Mouse (Mus musculus) midbrain, embryonic 15.5 days (tissue): ENCODE data around the gene R3hcc1l. TPM values are rescaled to one million over a fixed set of nuclear protein-coding genes. Genes with fewer than 3 reads are reported as not detected.

Experiments
- ATAC-seq: fragments of 200-750 bp; cut with Nextera tagmentation; replicated peaks from 2 replicates; pipeline ENCODE4 v1.8.0; 2017; ENCODE audit warnings: moderate TSS enrichment
- H3K27ac ChIP-seq: fragments of 300-500 bp; sonication (generic); 2 replicates; pipeline ENCODE4 v1.5.1; 2015; ENCODE audit warnings: mild to moderate bottlenecking, inconsistent platforms
- H3K27me3 ChIP-seq: fragments of 300-500 bp; sonication (generic); replicated peaks from 2 replicates; pipeline ENCODE4 v1.6.1; 2015; ENCODE audit warnings: inconsistent platforms
- H3K36me3 ChIP-seq: fragments of 300-500 bp; sonication (generic); replicated peaks from 2 replicates; pipeline ENCODE4 v1.6.1; 2015; ENCODE audit warnings: inconsistent platforms
- H3K4me1 ChIP-seq: fragments of 300-500 bp; sonication (generic); 2 replicates; pipeline ENCODE4 v1.6.1; 2015; ENCODE audit warnings: inconsistent platforms
- H3K4me2 ChIP-seq: fragments of 300-500 bp; sonication (generic); 2 replicates; pipeline ENCODE4 v1.6.1; 2015; ENCODE audit warnings: inconsistent platforms, mild to moderate bottlenecking, moderate library complexity
- H3K4me3 ChIP-seq: fragments of 300-500 bp; sonication (generic); 2 replicates; pipeline ENCODE4 v1.5.1; 2015; ENCODE audit warnings: mild to moderate bottlenecking, inconsistent platforms
- H3K9ac ChIP-seq: fragments of 300-500 bp; sonication (generic); 2 replicates; pipeline ENCODE4 v1.6.1; 2015; ENCODE audit warnings: mild to moderate bottlenecking, inconsistent platforms
- H3K9me3 ChIP-seq: fragments of 300-500 bp; sonication (generic); 2 replicates; pipeline ENCODE4 v1.6.1; 2016; ENCODE audit warnings: inconsistent platforms
- WGBS: fragments of 180-500 bp; shearing (Covaris S2); methylation state at CpG from one replicate; pipeline ENCODE4 v1.1.7; 2015; ENCODE audit warnings: mixed read lengths; 5-methylcytosine and 5-hydroxymethylcytosine counted together
- polyA plus RNA-seq: library from polyadenylated mRNA; unstranded; fragments of >200 nt; fragmentation: Nextera tagmentation; extraction: Ambion mirVana; gene quantifications from 2 replicates; pipeline ENCODE4 v1.2.1, GENCODE M21; 2015

Gene R3hcc1l
- polyA plus RNA-seq, 1 experiment from 2014 or later, result 13.6 TPM

- ATAC-seq, result no peak
- H3K4me1 ChIP-seq, result peaks cover 5% of the 10 kb centered on the region; the same call in 1 of the 2 replicates
- H3K36me3 ChIP-seq, result no peaks in the 10 kb centered on the region
- H3K9ac ChIP-seq, result no peak overlapping the region
- no peak overlapping the region for H3K4me3 ChIP-seq
- no peaks in the 10 kb centered on the region for H3K9me3 ChIP-seq
- 87% methylated on average over 3 of the region's 3 CpGs for WGBS
- no peak overlapping the region for H3K4me2 ChIP-seq
- H3K27ac ChIP-seq, result no peak overlapping the region
- peaks cover 21% of the 10 kb centered on the region for H3K27me3 ChIP-seq
Observed at GRCm38 (mm10) chr19:42609716-42610115, 91.2 kb downstream of the R3hcc1l start.

GRCm38 (mm10) chr19:42611746-42612145, 93.2 kb downstream of the R3hcc1l start:
- H3K9ac ChIP-seq, result no peak overlapping the region
- ATAC-seq, result no peak
- H3K27me3 ChIP-seq, result peaks cover 21% of the 10 kb centered on the region
- H3K36me3 ChIP-seq, result no peaks in the 10 kb centered on the region
- peaks cover 5% of the 10 kb centered on the region; the same call in 1 of the 2 replicates for H3K4me1 ChIP-seq
- H3K4me2 ChIP-seq, result no peak overlapping the region
- H3K4me3 ChIP-seq, result no peak overlapping the region
- H3K27ac ChIP-seq, result no peak overlapping the region
- WGBS, result 82% methylated on average over 4 of the region's 4 CpGs
- no peaks in the 10 kb centered on the region for H3K9me3 ChIP-seq

GRCm38 (mm10) chr19:42612654-42613053, 94.1 kb downstream of the R3hcc1l start, which contains the start of gene Loxl4:
Gene Loxl4, minus strand, starts transcription at chr19:42612813.
- H3K4me2 ChIP-seq, result peak within 1 kb of the TSS; percentile 53
- H3K27ac ChIP-seq, result no peak within 1 kb of the TSS
- H3K9ac ChIP-seq, result no peak within 1 kb of the TSS
- H3K36me3 ChIP-seq, result no peaks in the 10 kb centered on the region
- H3K9me3 ChIP-seq, result no peaks in the 10 kb centered on the region
- H3K4me1 ChIP-seq, result peaks cover 5% of the 10 kb centered on the region; the same call in 1 of the 2 replicates
- peaks cover 21% of the 10 kb centered on the region for H3K27me3 ChIP-seq
- ATAC-seq, result no peak
- WGBS, result 1% methylated on average over 37 of the region's 37 CpGs
- peak within 1 kb of the TSS; percentile 26 for H3K4me3 ChIP-seq

GRCm38 (mm10) chr19:42613116-42613515, 94.6 kb downstream of the R3hcc1l start:
- Histone ChIP-seq H3K27ac (no peak overlapping the region), H3K4me2 (peak overlapping the region; percentile 53), H3K4me1 (peaks cover 5% of the 10 kb centered on the region; the same call in 1 of the 2 replicates), H3K4me3 (peak overlapping the region; percentile 26; the same call in 1 of the 2 replicates), H3K9ac (no peak overlapping the region), H3K27me3 (peaks cover 21% of the 10 kb centered on the region), H3K36me3 (no peaks in the 10 kb centered on the region), H3K9me3 (no peaks in the 10 kb centered on the region)
- 33% methylated on average over 7 of the region's 7 CpGs for WGBS
- no peak for ATAC-seq

- 74% methylated on average over 7 of the region's 7 CpGs for WGBS
- H3K27me3 ChIP-seq, result peaks cover 21% of the 10 kb centered on the region
- no peaks in the 10 kb centered on the region for H3K9me3 ChIP-seq
- no peak overlapping the region for H3K27ac ChIP-seq
- H3K4me2 ChIP-seq, result no peak overlapping the region
- H3K4me1 ChIP-seq, result peaks cover 5% of the 10 kb centered on the region; the same call in 1 of the 2 replicates
- H3K9ac ChIP-seq, result no peak overlapping the region
- ATAC-seq, result no peak
- no peaks in the 10 kb centered on the region for H3K36me3 ChIP-seq
- H3K4me3 ChIP-seq, result no peak overlapping the region
Observed at GRCm38 (mm10) chr19:42613647-42614225, 95.2 kb downstream of the R3hcc1l start.

- no peak overlapping the region for H3K9ac ChIP-seq
- ATAC-seq, result no peak
- no peak overlapping the region for H3K4me3 ChIP-seq
- peaks cover 6% of the 10 kb centered on the region; the same call in 1 of the 2 replicates for H3K4me1 ChIP-seq
- H3K27ac ChIP-seq, result no peak overlapping the region
- no peaks in the 10 kb centered on the region for H3K36me3 ChIP-seq
- H3K27me3 ChIP-seq, result no peaks in the 10 kb centered on the region
- WGBS, result 76% methylated on average over 6 of the region's 6 CpGs
- no peaks in the 10 kb centered on the region for H3K9me3 ChIP-seq
- no peak overlapping the region for H3K4me2 ChIP-seq
Observed at GRCm38 (mm10) chr19:42628068-42628467, 109.5 kb downstream of the R3hcc1l start.

GRCm38 (mm10) chr19:42631541-42631961, 113.0 kb downstream of the R3hcc1l start:
- H3K27ac ChIP-seq, result no peak overlapping the region
- H3K36me3 ChIP-seq, result no peaks in the 10 kb centered on the region
- ATAC-seq, result no peak
- no peak overlapping the region; the same call in 1 of the 2 replicates for H3K4me3 ChIP-seq
- H3K4me2 ChIP-seq, result peak overlapping the region; percentile 14; the same call in 1 of the 2 replicates
- 25% methylated on average over 8 of the region's 8 CpGs for WGBS
- H3K9me3 ChIP-seq, result no peaks in the 10 kb centered on the region
- H3K27me3 ChIP-seq, result no peaks in the 10 kb centered on the region
- H3K9ac ChIP-seq, result no peak overlapping the region
- peaks cover 6% of the 10 kb centered on the region; the same call in 1 of the 2 replicates for H3K4me1 ChIP-seq

- Histone ChIP-seq H3K9ac (no peak overlapping the region), H3K4me2 (no peak overlapping the region), H3K27ac (no peak overlapping the region), H3K9me3 (no peaks in the 10 kb centered on the region), H3K4me1 (peaks cover 6% of the 10 kb centered on the region; the same call in 1 of the 2 replicates), H3K36me3 (no peaks in the 10 kb centered on the region), H3K27me3 (no peaks in the 10 kb centered on the region), H3K4me3 (no peak overlapping the region)
- no peak for ATAC-seq
- WGBS, result 80% methylated on average over 4 of the region's 4 CpGs
Observed at GRCm38 (mm10) chr19:42632301-42632700, 113.7 kb downstream of the R3hcc1l start.

GRCm38 (mm10) chr19:42633650-42634049, 115.1 kb downstream of the R3hcc1l start:
- H3K27me3 ChIP-seq, result no peaks in the 10 kb centered on the region
- H3K9me3 ChIP-seq, result no peaks in the 10 kb centered on the region
- no peak overlapping the region for H3K4me3 ChIP-seq
- H3K4me2 ChIP-seq, result no peak overlapping the region
- WGBS, result 80% methylated on average over 2 of the region's 2 CpGs
- H3K4me1 ChIP-seq, result peaks cover 6% of the 10 kb centered on the region; the same call in 1 of the 2 replicates
- no peak for ATAC-seq
- no peaks in the 10 kb centered on the region for H3K36me3 ChIP-seq
- no peak overlapping the region for H3K27ac ChIP-seq
- H3K9ac ChIP-seq, result no peak overlapping the region

GRCm38 (mm10) chr19:42636631-42637030, 118.1 kb downstream of the R3hcc1l start:
- Histone ChIP-seq H3K4me1 (0 out of 2 replicates have a peak, but pooled peaks cover 2% of the 10 kb centered on the region), H3K27ac (no peak overlapping the region), H3K9me3 (no peaks in the 10 kb centered on the region), H3K9ac (no peak overlapping the region), H3K4me2 (no peak overlapping the region), H3K36me3 (no peaks in the 10 kb centered on the region), H3K4me3 (no peak overlapping the region), H3K27me3 (no peaks in the 10 kb centered on the region)
- no peak for ATAC-seq
- WGBS, result 50% methylated on average over 11 of the region's 11 CpGs

GRCm38 (mm10) chr19:42638604-42639481, 120.3 kb downstream of the R3hcc1l start:
- no peak overlapping the region for H3K4me3 ChIP-seq
- no peaks in the 10 kb centered on the region for H3K36me3 ChIP-seq
- no peaks in the 10 kb centered on the region for H3K27me3 ChIP-seq
- no peaks in the 10 kb centered on the region for H3K9me3 ChIP-seq
- H3K27ac ChIP-seq, result no peak overlapping the region
- no peak for ATAC-seq
- 64% methylated on average over 8 of the region's 8 CpGs for WGBS
- H3K4me1 ChIP-seq, result no peaks in the 10 kb centered on the region
- H3K4me2 ChIP-seq, result no peak overlapping the region
- H3K9ac ChIP-seq, result no peak overlapping the region

- no peak overlapping the region for H3K27ac ChIP-seq
- H3K36me3 ChIP-seq, result no peaks in the 10 kb centered on the region
- no peaks in the 10 kb centered on the region for H3K4me1 ChIP-seq
- WGBS, result 74% methylated on average over 8 of the region's 8 CpGs
- no peak overlapping the region for H3K4me2 ChIP-seq
- ATAC-seq, result no peak
- no peak overlapping the region for H3K9ac ChIP-seq
- no peaks in the 10 kb centered on the region for H3K9me3 ChIP-seq
- no peak overlapping the region for H3K4me3 ChIP-seq
- H3K27me3 ChIP-seq, result no peaks in the 10 kb centered on the region
Observed at GRCm38 (mm10) chr19:42639544-42639943, 121.0 kb downstream of the R3hcc1l start.
